Mouse (Mus musculus) kidney, postnatal 14 days (tissue): ENCODE results near the gene Ccdc18.
"Not testable (repeated sequence)": the region's sequence is repeated elsewhere in the genome, so short reads cannot be mapped to it uniquely, and the experiment has no call there.

Experiments
- DNase-seq: peaks from one replicate; pipeline ENCODE4 v3.0.0; 2022; ENCODE audit warnings: mixed read lengths

Gene Ccdc18

GRCm38 (mm10) chr5:108263785-108264184, 131.1 kb downstream of the Ccdc18 start:
- DNase-seq, result not testable (repeated sequence)

DNA sequence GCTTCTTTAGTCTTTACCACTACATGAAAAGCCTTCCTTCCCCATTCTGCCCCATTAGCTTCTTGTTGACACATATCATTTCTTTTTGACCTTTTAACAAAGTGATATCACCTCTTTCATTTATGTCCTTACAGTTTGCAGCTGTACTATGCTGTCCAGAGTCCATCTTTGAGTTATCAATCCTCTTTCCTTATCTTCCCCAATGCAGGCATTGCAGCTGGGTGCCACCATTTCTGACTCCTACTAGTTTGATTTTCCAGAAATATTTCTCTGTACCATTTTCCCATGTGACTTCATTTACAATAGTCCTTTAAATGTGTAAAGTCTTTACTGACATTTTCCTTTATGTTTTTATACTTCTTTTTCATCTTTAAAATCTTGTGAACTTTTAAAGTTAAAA, 134.3 kb downstream of the Ccdc18 start:
- DNase-seq, result no peak

DNA sequence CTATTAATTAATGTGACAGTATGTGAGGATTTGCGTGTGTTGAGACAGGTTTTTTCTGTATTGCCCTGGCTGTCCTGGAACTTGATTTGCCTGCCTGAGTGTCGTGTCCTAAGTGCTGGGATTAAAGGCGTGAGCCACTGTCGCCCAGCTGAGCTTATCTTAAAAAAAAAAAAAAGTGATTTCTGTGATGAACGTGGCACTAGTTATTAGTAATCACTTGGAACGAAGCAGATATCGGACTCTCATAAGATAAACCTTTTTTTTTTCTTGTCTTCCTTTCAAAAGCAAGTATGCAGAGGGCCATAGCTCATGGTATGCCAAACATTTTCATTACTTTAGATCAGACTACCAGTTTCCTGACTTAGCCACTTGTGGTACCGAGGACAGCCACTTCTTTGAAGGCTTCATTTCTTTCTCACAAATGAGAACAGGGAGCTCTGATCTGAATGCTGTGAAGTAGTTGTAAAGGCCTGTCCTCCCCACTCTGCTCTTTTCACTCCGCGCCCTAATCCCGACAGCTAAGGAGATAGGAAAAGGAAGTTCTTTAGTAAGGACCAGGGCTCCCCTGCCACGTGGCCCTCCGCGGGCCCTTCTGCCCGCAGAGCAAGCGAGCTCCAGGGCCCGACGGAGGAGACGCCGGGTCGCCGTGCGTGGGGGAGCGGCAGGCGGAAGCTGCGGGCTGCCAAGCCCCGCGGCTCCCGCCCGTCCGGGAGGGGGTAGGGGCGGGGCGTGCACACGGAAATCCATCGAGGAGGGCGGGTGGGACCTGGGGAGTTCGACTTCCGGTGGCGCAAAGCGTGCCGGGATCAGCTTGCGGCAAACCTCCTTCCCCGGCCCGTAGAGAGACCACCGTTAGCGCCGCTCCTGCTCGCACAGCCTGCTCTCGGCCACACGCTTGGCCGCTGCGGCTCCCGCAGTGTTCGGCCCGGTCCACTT, 135.7 kb downstream of the Ccdc18 start, which contains the start of gene Dr1:
Gene Dr1, plus strand, starts transcription at position 771 of the 936 bp plus-strand sequence.
- peak; percentile 93 for DNase-seq

- DNase-seq, result no peak
Observed at GRCm38 (mm10) chr5:108269063-108269810, 136.6 kb downstream of the Ccdc18 start.

DNA sequence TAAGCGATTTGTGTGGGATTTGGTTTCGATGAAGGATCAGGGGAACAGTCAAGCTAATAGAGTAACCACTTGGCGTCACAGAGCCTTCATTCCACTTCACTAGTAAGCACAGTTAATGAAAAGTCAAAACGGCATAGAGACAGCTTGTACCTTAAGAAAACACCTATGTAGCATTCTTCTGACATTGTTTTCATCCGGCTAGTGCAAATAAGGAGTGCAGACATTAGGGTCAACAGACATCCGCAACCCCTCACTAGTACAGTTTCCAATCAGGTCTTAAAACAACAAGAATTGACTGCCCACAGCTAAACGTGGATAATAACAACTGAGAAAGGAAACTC, 137.1 kb downstream of the Ccdc18 start:
- DNase-seq, result no peak

- no peak for DNase-seq
Observed at GRCm38 (mm10) chr5:108270415-108270814, 137.7 kb downstream of the Ccdc18 start.

DNA sequence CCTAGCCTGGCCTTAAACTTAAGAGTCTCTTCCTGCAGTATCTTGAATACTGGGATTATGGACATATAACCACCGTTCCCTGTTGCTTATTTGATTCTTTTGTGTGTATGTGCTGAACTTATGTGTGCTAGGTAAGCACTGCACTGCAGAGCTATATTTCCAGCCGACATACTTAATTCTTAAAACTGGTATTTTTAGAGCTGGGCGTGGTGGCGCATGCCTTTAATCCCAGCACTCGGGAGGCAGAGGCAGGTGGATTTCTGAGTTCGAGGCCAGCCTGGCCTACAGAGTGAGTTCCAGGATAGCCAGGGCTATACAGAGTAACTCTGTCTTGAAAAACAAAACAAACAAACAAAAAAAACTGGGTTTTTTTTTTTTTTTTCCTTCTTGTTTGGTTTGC, 138.7 kb downstream of the Ccdc18 start:
- DNase-seq, result not testable (repeated sequence)
